Mouse (Mus musculus): ENCODE data around the gene B4galt5. TPM values are rescaled to one million over a fixed set of nuclear protein-coding genes. Genes with fewer than 3 reads are reported as not detected.
A peak's percentile ranks its signal among the peaks of the same experiment; 100 is the strongest.

The B4galt5 gene
- total RNA-seq, 4 experiments from 2014 or later = 85.7 to 181 (median 114) TPM

GRCm38 (mm10) chr2:167250003-167250735 is 98.8 kb downstream of the B4galt5 start:
- peak; percentile 86 for DNase-seq

DNA sequence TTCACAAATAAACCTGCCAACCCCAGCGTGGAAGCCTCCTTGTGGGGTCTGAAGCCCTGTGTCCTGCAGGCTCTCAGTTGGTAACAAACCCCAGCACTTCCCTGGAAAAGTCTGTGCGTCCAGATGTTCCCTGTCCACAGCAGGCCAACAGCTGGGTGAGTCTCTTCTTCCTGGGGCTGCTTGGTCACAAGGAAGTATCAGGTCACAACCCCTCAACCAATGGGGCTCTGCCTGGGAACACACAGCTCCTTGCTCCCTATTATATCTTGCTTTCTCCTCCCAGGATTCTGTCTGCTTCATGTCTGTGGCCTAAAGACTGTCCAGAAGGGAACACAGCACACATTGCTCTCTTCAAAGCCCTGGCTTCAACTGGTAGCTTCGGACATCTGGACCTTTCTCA is 99.4 kb downstream of the B4galt5 start:
- DNase-seq = no peak

Other genes starting within 250 kb of the B4galt5 start
- 10 to 100 TPM; 12.6 to 27.7 (median 18.8) TPM for gene Kcnb1, start 159.0 kb downstream of the B4galt5 start, total RNA-seq (2022)
- 10 to 100 TPM; 26.8 to 54.4 (median 40.8) TPM for gene Ptgis, start 108.6 kb downstream of the B4galt5 start, total RNA-seq (2022)
- gene Slc9a8, start 72.5 kb upstream of the B4galt5 start, total RNA-seq (2022) = 10 to 100 TPM; 39.8 to 87.3 (median 53.6) TPM
- 100 to 1,000 TPM in 2 of 4 experiments, 10 to 100 TPM in 2; 74.5 to 110 (median 100) TPM for gene Rnf114, start 143.5 kb upstream of the B4galt5 start, total RNA-seq (2022)
- 10 to 100 TPM; 34.8 to 49.8 (median 38.9) TPM for gene Spata2, start 143.7 kb upstream of the B4galt5 start, total RNA-seq (2022)
- gene Snai1, start 189.0 kb upstream of the B4galt5 start, total RNA-seq (2022) = 1 to 10 TPM; 6.5 to 9.1 (median 7.6) TPM